ENCODE assay signal across 8 mouse cellular contexts in genomic region chr16:31948345-31948774, GRCm38 (mm10). TPM values are rescaled to one million over a fixed set of nuclear protein-coding genes. Genes with fewer than 3 reads are reported as not detected.
DNase-seq lines count a peak whose midpoint lies in the region; ATAC-seq and TF ChIP-seq lines count a peak whose summit lies in the region.

TSS of gene 0610012G03Rik (minus strand) at chr16:31948494.
TSS of gene Ncbp2 (plus strand) at chr16:31948513.

- H3K36me3 ChIP-seq in heart, embryonic 11.5 days (ENCODE audit: control insufficient read depth, insufficient read depth, low read length) = no peaks in the 10 kb centered on the region
- peaks cover 13% of the 10 kb centered on the region; the same call in 1 of the 2 replicates for H3K36me3 ChIP-seq in kidney, embryonic 16.5 days (ENCODE audit: insufficient read depth, low read length)
- no peaks in the 10 kb centered on the region for H3K36me3 ChIP-seq in liver, adult 2 months (ENCODE audit: control insufficient read depth, insufficient read depth, low read length)
- H3K36me3 ChIP-seq in myocyte (ENCODE audit: control insufficient read depth, insufficient read depth) = no peaks in the 10 kb centered on the region
- 0 out of 2 replicates have a peak, but pooled peaks cover 2% of the 10 kb centered on the region for H3K36me3 ChIP-seq in splenic B cell, adult 2 months (ENCODE audit: control insufficient read depth, insufficient read depth, low read length, poor library complexity, severe bottlenecking)

- H3K27me3 ChIP-seq in heart, embryonic 11.5 days (ENCODE audit: control insufficient read depth, insufficient read depth, low read length) = no peaks in the 10 kb centered on the region
- H3K27me3 ChIP-seq in kidney, embryonic 16.5 days (ENCODE audit: insufficient read depth, low read length) = no peaks in the 10 kb centered on the region
- no peaks in the 10 kb centered on the region for H3K27me3 ChIP-seq in liver, adult 2 months (ENCODE audit: control insufficient read depth, insufficient read depth, low read length)
- H3K27me3 ChIP-seq in myocyte (ENCODE audit: control insufficient read depth, insufficient read depth, insufficient read length) = no peaks in the 10 kb centered on the region
- H3K27me3 ChIP-seq in splenic B cell, adult 2 months (ENCODE audit: control insufficient read depth, insufficient read depth, low read length, poor library complexity, severe bottlenecking) = no peaks in the 10 kb centered on the region

- WGBS in heart, embryonic 11.5 days (ENCODE audit: insufficient replicate concordance) = under 1% methylated on average over 52 of the region's 55 CpGs
- under 1% methylated on average over 53 of the region's 55 CpGs for WGBS in kidney, embryonic 16.5 days
- under 1% methylated on average over 55 of the region's 55 CpGs for WGBS in liver, adult 2 months

- peaks cover 23% of the 10 kb centered on the region; the same call in 1 of the 2 replicates for H3K79me2 ChIP-seq in liver, adult 2 months (ENCODE audit: control insufficient read depth, insufficient read depth, low read length)
- peaks cover 57% of the 10 kb centered on the region for H3K79me2 ChIP-seq in myocyte (ENCODE audit: control insufficient read depth, insufficient read depth)

- H3K9me3 ChIP-seq in heart, embryonic 11.5 days (replicated peaks; ENCODE audit: control insufficient read depth, low read length) = no peaks in the 10 kb centered on the region
- H3K9me3 ChIP-seq in kidney, embryonic 16.5 days (ENCODE audit: low read length) = no peaks in the 10 kb centered on the region

- TF ChIP-seq POLR2A in liver, adult 2 months (IDR thresholded peaks at IDR 0.05; ENCODE audit: extremely low read depth, insufficient read depth, low read length) = no peak
- peak; percentile 99 for TF ChIP-seq POLR2A in myocyte (IDR thresholded peaks at IDR 0.05; ENCODE audit: insufficient read length, low read depth)

- H3K4me1 ChIP-seq in heart, embryonic 11.5 days (ENCODE audit: control insufficient read depth, insufficient read depth, low read length) = peaks cover 19% of the 10 kb centered on the region
- H3K4me1 ChIP-seq in kidney, embryonic 16.5 days (ENCODE audit: insufficient read depth, low read length) = peaks cover 20% of the 10 kb centered on the region
- peaks cover 8% of the 10 kb centered on the region for H3K4me1 ChIP-seq in liver, adult 2 months (ENCODE audit: control insufficient read depth, insufficient read depth, low read length)

- peak within 1 kb of the TSS; percentile 98 for H3K9ac ChIP-seq in heart, embryonic 11.5 days (ENCODE audit: low read depth, low read length)
- H3K9ac ChIP-seq in kidney, embryonic 16.5 days (replicated peaks; ENCODE audit: low read length) = peak within 1 kb of the TSS; percentile 89
- H3K9ac ChIP-seq in liver, adult 2 months (ENCODE audit: low read depth, low read length) = peak within 1 kb of the TSS; percentile 93

- peak within 1 kb of the TSS; percentile 85 for H3K4me3 ChIP-seq in heart, embryonic 11.5 days (ENCODE audit: low read depth, low read length)
- H3K4me3 ChIP-seq in kidney, embryonic 16.5 days (ENCODE audit: low read length) = peak within 1 kb of the TSS; percentile 81
- H3K4me3 ChIP-seq in liver, adult 2 months (ENCODE audit: insufficient read depth, low read depth, low read length) = peak within 1 kb of the TSS; percentile 95
- H3K4me3 ChIP-seq in myocyte = peak within 1 kb of the TSS; percentile 95

- peak within 1 kb of the TSS; percentile 93 for H3K4me2 ChIP-seq in heart, embryonic 11.5 days
- H3K4me2 ChIP-seq in kidney, embryonic 16.5 days (replicated peaks; ENCODE audit: low read depth, low read length) = peak within 1 kb of the TSS; percentile 80
- H3K4me2 ChIP-seq in myocyte (ENCODE audit: low read depth) = peak within 1 kb of the TSS; percentile 100

- ATAC-seq in erythroblast, adult 5-6 weeks (replicated peaks; ENCODE audit: low FRiP score, poor library complexity, severe bottlenecking) = peak; percentile 95
- ATAC-seq in heart, embryonic 11.5 days (replicated peaks; ENCODE audit: insufficient number of reproducible peaks, low FRiP score, low TSS enrichment) = peak; percentile 88
- ATAC-seq in kidney, embryonic 16.5 days (ENCODE audit: low FRiP score, low TSS enrichment) = peak; percentile 92

- peak; percentile 98 for DNase-seq in B cell, adult 2 months
- DNase-seq in brain, adult 2 months (ENCODE audit: low read depth, low spot score) = peak; percentile 99
- DNase-seq in liver, adult 2 months (ENCODE audit: extremely low read depth, low read depth, low spot score) = peak; percentile 76
- peak; percentile 95 for DNase-seq in splenic B cell, adult 2 months (ENCODE audit: low read depth, low spot score)

- TF ChIP-seq CTCF in liver, adult 2 months (IDR thresholded peaks at IDR 0.05; ENCODE audit: low read depth, low read length) = no peak

- peak within 1 kb of the TSS; percentile 96 for H3K27ac ChIP-seq in heart, embryonic 11.5 days (ENCODE audit: low read depth, low read length)
- peak within 1 kb of the TSS; percentile 89 for H3K27ac ChIP-seq in kidney, embryonic 16.5 days (ENCODE audit: low read length)
- H3K27ac ChIP-seq in liver, adult 2 months (replicated peaks; ENCODE audit: insufficient read depth, low read depth, low read length) = peak within 1 kb of the TSS; percentile 66

- peak within 1 kb of the TSS; percentile 75 for H3ac ChIP-seq in myocyte (ENCODE audit: control insufficient read depth, insufficient read length)

TF ChIP-seq in myocyte, 11 proteins besides CTCF, POLR2A, EP300 and RAD21:
- TF ChIP-seq SRF (IDR thresholded peaks at IDR 0.05; ENCODE audit: control insufficient read depth, insufficient read length, low read depth) = peak; percentile 92
- TF ChIP-seq MAX (IDR thresholded peaks at IDR 0.05; ENCODE audit: low read depth) = no peak
- peak in 1 of 3 experiments; percentile 80 for TF ChIP-seq MYOD1 (IDR thresholded peaks at IDR 0.05; ENCODE audit: control insufficient read depth in 1 of 3, insufficient read length in 2 of 3, low read depth in 2 of 3)
- TF ChIP-seq E2F4 (IDR thresholded peaks at IDR 0.05; ENCODE audit: insufficient read depth) = no peak
- peak in 2 of 3 experiments; percentile 82 to 87 for TF ChIP-seq MYOG (IDR thresholded peaks at IDR 0.05; ENCODE audit: control insufficient read depth in 1 of 3, insufficient read depth in 1 of 3, insufficient read length in 2 of 3, low read depth in 2 of 3)
- no peak for TF ChIP-seq TCF3 (IDR thresholded peaks at IDR 0.05; ENCODE audit: insufficient read length, low read depth)
- peak; percentile 23 for TF ChIP-seq USF1 (IDR thresholded peaks at IDR 0.05; ENCODE audit: low read depth)
- TF ChIP-seq REST (IDR thresholded peaks at IDR 0.05; ENCODE audit: insufficient read depth, insufficient read length) = peak; percentile 6
- no peak for TF ChIP-seq CEBPB (IDR thresholded peaks at IDR 0.05; ENCODE audit: insufficient read depth, poor library complexity, severe bottlenecking)
- TF ChIP-seq POLR2AphosphoS2 (IDR thresholded peaks at IDR 0.05; ENCODE audit: insufficient read length, low read depth) = peak; percentile 88
- TF ChIP-seq TCF12 (IDR thresholded peaks at IDR 0.05; ENCODE audit: insufficient read depth, poor library complexity, severe bottlenecking) = no peak

RNA-seq across cellular contexts. Expression of gene 0610012G03Rik, which starts in this region (rescaled TPM):
- total RNA-seq in erythroblast, adult 5-6 weeks (2015; ENCODE audit: low replicate concordance) = 3.1 and 14.0 TPM in 2 replicates
- total RNA-seq in erythroblast, adult 5-6 weeks (2017; ENCODE audit: low replicate concordance) = 1.3 and 7.2 TPM in 2 replicates
- polyA plus RNA-seq in heart, embryonic 11.5 days (2014; fragmentation: Nextera tagmentation; extraction: Ambion mirVana) = 105 and 113 TPM in 2 replicates
- 96.2 and 103 TPM in 2 replicates for polyA plus RNA-seq in kidney, embryonic 16.5 days (2015; fragmentation: Nextera tagmentation; extraction: Ambion mirVana)
- 25.3 and 34.6 TPM in 2 replicates for total RNA-seq in liver, adult 2 months (2014; rRNA removed)
- polyA plus RNA-seq in liver, adult 2 months (2012; rRNA removed) = 61.1 and 63.2 TPM in 2 replicates
- polyA plus RNA-seq in myocyte (2012; fragmentation: generic; extraction: Trizol) = 66.6 TPM

RNA-seq across cellular contexts. Expression of gene Ncbp2, which starts in this region (rescaled TPM):
- 3.1 and 11.7 TPM in 2 replicates for total RNA-seq in erythroblast, adult 5-6 weeks (2015; ENCODE audit: low replicate concordance)
- 4.9 and 8.9 TPM in 2 replicates for total RNA-seq in erythroblast, adult 5-6 weeks (2017; ENCODE audit: low replicate concordance)
- 87.5 and 90.0 TPM in 2 replicates for polyA plus RNA-seq in heart, embryonic 11.5 days (2014; fragmentation: Nextera tagmentation; extraction: Ambion mirVana)
- polyA plus RNA-seq in kidney, embryonic 16.5 days (2015; fragmentation: Nextera tagmentation; extraction: Ambion mirVana) = 115 and 119 TPM in 2 replicates
- total RNA-seq in liver, adult 2 months (2014; rRNA removed) = 8.4 and 10.5 TPM in 2 replicates
- 6.9 and 8.4 TPM in 2 replicates for polyA plus RNA-seq in liver, adult 2 months (2012; rRNA removed)
- 19.9 TPM for polyA plus RNA-seq in myocyte (2012; fragmentation: generic; extraction: Trizol)

Comparison
In these comparisons a context has a peak if more than half of its experiments do, and no peak if none do; other contexts are left out.
1. Peak in every context shown above with its lines: DNase-seq, ATAC-seq, H3K4me3 ChIP-seq and H3K27ac ChIP-seq.